Mouse (Mus musculus) heart, adult 2 months (tissue): ENCODE data around the gene Foxp1. TPM values are rescaled to one million over a fixed set of nuclear protein-coding genes. Genes with fewer than 3 reads are reported as not detected.

Experiments
- DNase-seq, 2 experiments: peaks; one replicate each; pipeline ENCODE4 v3.0.0; 2021
- H3K27ac ChIP-seq: fragments of 200-600 bp; 2 replicates; pipeline ENCODE4 v1.8.1; 2022
- H3K27me3 ChIP-seq: fragments of 200-500 bp; 2 replicates; pipeline ENCODE4 v1.6.1; 2012; ENCODE audit warnings: mild to moderate bottlenecking, low read length, inconsistent platforms, mixed read lengths; ENCODE audit not compliant: control insufficient read depth, insufficient read depth
- H3K36me3 ChIP-seq: fragments of 200-500 bp; 2 replicates; pipeline ENCODE4 v1.6.1; 2012; ENCODE audit warnings: low read length, inconsistent platforms; ENCODE audit not compliant: control insufficient read depth, insufficient read depth
- H3K4me1 ChIP-seq: fragments of 200-500 bp; 2 replicates; pipeline ENCODE4 v1.6.1; 2011; ENCODE audit warnings: low read length; ENCODE audit not compliant: control insufficient read depth, insufficient read depth
- H3K4me3 ChIP-seq: fragments of 200-600 bp; 2 replicates; pipeline ENCODE4 v1.8.1; 2022
- H3K79me2 ChIP-seq: fragments of 200-500 bp; replicated peaks from 2 replicates; pipeline ENCODE4 v1.6.1; 2012; ENCODE audit warnings: mild to moderate bottlenecking, inconsistent platforms, low read length, moderate library complexity, mixed read lengths; ENCODE audit not compliant: control insufficient read depth, insufficient read depth
- H3K9ac ChIP-seq: fragments of 200-500 bp; 2 replicates; pipeline ENCODE4 v1.6.1; 2012; ENCODE audit warnings: low read depth, mild to moderate bottlenecking, control low read depth, inconsistent platforms, low read length, mixed read lengths
- CTCF ChIP-seq: fragments of 200-600 bp; IDR thresholded peaks from 2 replicates; pipeline ENCODE4 v1.8.1; 2022; ENCODE audit warnings: antibody characterized with exemption, mild to moderate bottlenecking, moderate library complexity
- EP300 ChIP-seq: fragments of 200-500 bp; IDR thresholded peaks from 2 replicates; pipeline ENCODE4 v1.6.1; 2011; ENCODE audit warnings: low read depth, low read length, control low read depth; ENCODE audit not compliant: insufficient read depth
- POLR2A ChIP-seq: fragments of 200-500 bp; IDR thresholded peaks from 2 replicates; pipeline ENCODE4 v1.6.1; 2011; ENCODE audit warnings: mild to moderate bottlenecking, low read depth, low read length, control low read depth; ENCODE audit not compliant: insufficient read depth
- WGBS: fragments of 180-500 bp; shearing (Covaris S2); methylation state at CpG from one replicate; pipeline ENCODE4 v1.1.7; 2018; 5-methylcytosine and 5-hydroxymethylcytosine counted together
- intact Hi-C: fragments of 180-260 bp; cut with DNase I; formaldehyde crosslinking; loops from one replicate; pipeline ENCODE4 v1.15.1; 2025
- polyA plus RNA-seq: library from polyadenylated mRNA; depleted of rRNA; stranded (reverse); fragments of >200 nt; gene quantifications from 2 replicates; pipeline ENCODE4 v1.2.3, GENCODE M21; 2012
- total RNA-seq, 2 experiments: library from RNA; stranded (reverse); gene quantifications; 2 replicates each; pipeline ENCODE4 v1.2.3; 2021

Gene Foxp1
- total and polyA plus RNA-seq, 3 experiments: 22.9 to 31.6 (median 26.4) TPM

DNA sequence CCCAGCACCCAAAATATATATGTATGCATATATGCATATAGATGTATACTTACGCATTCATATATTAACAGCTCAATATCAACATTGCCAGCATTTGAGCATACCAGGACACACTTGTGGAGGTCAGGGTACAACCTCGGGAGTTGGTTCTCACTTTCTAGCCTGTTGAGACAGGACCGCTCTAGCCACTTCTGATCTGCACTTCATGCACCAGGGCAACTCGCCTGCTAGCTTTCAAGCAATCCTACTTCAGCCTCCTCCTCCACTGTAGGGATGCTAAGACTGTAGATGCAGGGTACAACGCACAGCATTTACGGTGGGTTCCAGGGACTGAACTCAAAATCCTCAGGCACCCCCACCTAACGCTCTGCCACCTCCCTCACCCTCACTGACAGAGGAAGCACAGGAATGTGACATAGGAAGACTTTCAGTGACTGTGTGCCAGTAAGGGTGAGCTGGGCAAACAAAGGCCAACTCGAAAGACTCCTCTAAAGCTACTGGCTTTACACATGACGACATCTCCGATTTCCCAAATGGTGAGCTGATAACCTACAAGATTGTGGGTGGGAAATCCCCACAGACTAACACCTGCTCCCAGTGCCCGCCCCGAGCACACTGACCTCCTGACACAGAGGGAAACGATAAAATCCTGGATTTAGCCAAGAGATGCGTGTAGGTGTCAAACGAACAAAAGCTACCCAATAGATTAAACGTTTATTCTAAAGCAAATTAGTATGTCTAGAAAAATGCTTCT is 93.0 kb downstream of the Foxp1 start:
- Histone ChIP-seq H3K27me3 (no peaks in the 10 kb centered on the region), H3K36me3 (peaks cover 4% of the 10 kb centered on the region; the same call in 1 of the 2 replicates), H3K27ac (no peak overlapping the region), H3K79me2 (no peaks in the 10 kb centered on the region), H3K9ac (no peak overlapping the region), H3K4me3 (no peak overlapping the region), H3K4me1 (peaks cover 2% of the 10 kb centered on the region; the same call in 1 of the 2 replicates)
- TF ChIP-seq CTCF: no peak
- TF ChIP-seq POLR2A: no peak
- TF ChIP-seq EP300: no peak
- DNase-seq: no peak
- intact Hi-C loops: no loop called here
- WGBS: 84% methylated on average over 16 of the region's 16 CpGs

DNA sequence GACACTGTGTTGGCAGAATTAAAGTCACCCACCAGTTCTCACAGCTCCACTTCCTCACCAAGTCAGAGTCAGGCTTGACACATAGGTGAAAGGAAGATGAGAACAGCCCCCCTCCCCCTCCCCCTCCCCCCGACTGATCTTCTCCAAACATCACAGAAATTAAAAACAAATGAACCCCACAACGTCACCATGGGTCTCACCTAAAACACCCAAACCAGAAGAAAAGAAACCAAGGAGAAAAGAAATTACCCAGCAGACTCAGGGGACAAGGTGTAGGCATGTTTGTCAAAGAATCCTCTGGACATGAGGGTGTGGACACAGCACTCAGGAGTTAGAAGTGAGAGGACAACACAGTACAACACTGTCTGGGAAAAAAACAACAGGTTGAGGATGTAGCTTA is 93.6 kb downstream of the Foxp1 start:
- H3K4me3 ChIP-seq: no peak overlapping the region
- no peak for DNase-seq
- TF ChIP-seq CTCF (no peak), EP300 (no peak), POLR2A (no peak)
- 81% methylated on average over 2 of the region's 2 CpGs for WGBS
- no peak overlapping the region for H3K9ac ChIP-seq
- H3K4me1 ChIP-seq: peaks cover 2% of the 10 kb centered on the region; the same call in 1 of the 2 replicates
- H3K36me3 ChIP-seq: no peaks in the 10 kb centered on the region
- H3K27me3 ChIP-seq: no peaks in the 10 kb centered on the region
- H3K79me2 ChIP-seq: no peaks in the 10 kb centered on the region
- no peak overlapping the region for H3K27ac ChIP-seq
- intact Hi-C loops: no loop called here

DNA sequence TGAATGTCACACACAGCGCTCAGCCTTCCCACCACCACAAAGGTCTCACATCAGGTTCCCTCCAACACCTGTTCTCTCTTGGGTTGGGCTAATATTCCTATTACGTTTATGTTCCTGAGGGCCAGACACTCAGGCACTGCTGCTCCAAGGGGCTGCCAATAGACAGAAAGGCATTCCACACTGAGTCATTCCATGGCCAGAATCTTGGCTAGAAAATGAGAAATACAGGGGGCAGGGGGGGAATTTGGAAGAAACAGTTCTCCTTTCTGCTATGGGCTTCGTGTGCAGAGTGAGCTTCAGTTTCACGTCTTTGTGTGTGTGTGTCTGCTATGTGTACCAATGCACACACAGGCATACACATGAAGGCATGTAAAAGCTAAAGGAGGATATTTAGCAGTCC is 95.2 kb downstream of the Foxp1 start:
- Histone ChIP-seq H3K9ac (no peak overlapping the region), H3K79me2 (no peaks in the 10 kb centered on the region), H3K27ac (no peak overlapping the region), H3K4me1 (no peaks in the 10 kb centered on the region), H3K27me3 (no peaks in the 10 kb centered on the region), H3K4me3 (no peak overlapping the region), H3K36me3 (no peaks in the 10 kb centered on the region)
- intact Hi-C loops: no loop called here
- no peak for DNase-seq
- 75% methylated on average over 4 of the region's 4 CpGs for WGBS
- no peak for TF ChIP-seq POLR2A
- no peak for TF ChIP-seq CTCF
- TF ChIP-seq EP300: no peak

DNA sequence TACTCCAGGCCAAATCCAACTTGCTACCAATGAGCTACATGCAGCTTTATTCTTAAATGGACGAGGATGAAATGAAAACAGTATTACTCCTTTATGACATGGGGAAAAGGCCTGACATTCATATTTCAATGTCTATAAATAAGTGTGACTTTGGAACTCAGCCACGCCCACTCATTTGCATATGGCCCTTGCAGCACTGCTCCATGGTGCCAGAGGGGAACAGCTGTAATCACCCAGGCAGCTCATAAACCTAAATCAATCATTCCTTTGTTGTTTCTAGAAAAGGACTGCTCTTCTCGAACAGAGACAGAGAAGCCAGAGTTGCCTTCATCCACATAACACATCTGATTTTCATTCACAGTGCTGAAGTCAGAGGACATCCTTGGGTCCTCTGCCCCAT is 97.5 kb downstream of the Foxp1 start:
- Histone ChIP-seq H3K79me2 (no peaks in the 10 kb centered on the region), H3K4me3 (no peak overlapping the region), H3K9ac (no peak overlapping the region), H3K27ac (no peak overlapping the region), H3K4me1 (no peaks in the 10 kb centered on the region), H3K27me3 (no peaks in the 10 kb centered on the region), H3K36me3 (no peaks in the 10 kb centered on the region)
- WGBS: 80% methylated on average over 3 of the region's 3 CpGs
- TF ChIP-seq EP300 (no peak), CTCF (no peak), POLR2A (no peak)
- intact Hi-C loops: no loop called here
- DNase-seq: no peak

DNA sequence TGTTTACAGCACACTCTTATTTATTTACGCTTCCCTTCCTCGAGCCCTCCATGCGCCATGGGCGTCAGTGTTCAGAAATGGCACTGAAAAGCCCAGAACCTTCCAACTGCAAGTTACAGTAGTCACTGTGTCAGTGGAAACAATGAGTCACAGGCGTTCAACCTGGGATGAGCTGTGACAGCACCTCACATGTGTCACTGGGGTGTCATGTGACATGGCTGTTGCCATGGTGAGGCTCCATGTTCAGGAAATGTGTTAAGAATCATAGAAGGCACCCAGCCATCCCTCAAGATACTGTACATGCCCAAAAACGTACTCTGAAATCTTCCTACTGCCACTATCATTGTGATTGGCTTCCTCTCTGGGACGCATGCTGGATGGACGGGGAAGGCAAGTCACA is 101.9 kb downstream of the Foxp1 start:
- Histone ChIP-seq H3K9ac (no peak overlapping the region), H3K27me3 (no peaks in the 10 kb centered on the region), H3K27ac (no peak overlapping the region), H3K4me1 (no peaks in the 10 kb centered on the region), H3K79me2 (no peaks in the 10 kb centered on the region), H3K4me3 (no peak overlapping the region), H3K36me3 (no peaks in the 10 kb centered on the region)
- no peak for DNase-seq
- intact Hi-C loops: no loop called here
- TF ChIP-seq CTCF: no peak
- TF ChIP-seq POLR2A: no peak
- TF ChIP-seq EP300: no peak
- WGBS: 88% methylated on average over 8 of the region's 8 CpGs

DNA sequence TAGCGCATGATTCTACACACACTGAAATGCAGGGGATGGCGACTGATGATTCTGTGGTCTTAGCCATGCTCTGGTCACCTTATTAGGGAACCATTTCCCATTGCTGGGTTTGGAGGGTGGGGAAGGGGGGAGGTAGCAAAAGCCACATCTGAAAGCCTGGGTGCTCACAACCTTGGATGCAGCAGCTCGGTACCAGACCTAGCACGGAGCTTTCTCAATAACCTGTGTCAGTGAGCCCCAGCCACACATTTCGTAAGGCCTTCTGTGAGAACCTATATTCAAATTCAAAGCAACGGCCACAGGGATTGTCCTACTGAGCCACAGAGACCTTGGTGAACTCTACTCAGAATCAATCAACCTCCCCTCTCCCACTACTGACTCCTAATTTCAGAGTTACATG is 109.9 kb downstream of the Foxp1 start:
- H3K27me3 ChIP-seq: no peaks in the 10 kb centered on the region
- H3K27ac ChIP-seq: no peak overlapping the region
- H3K4me3 ChIP-seq: no peak overlapping the region
- H3K36me3 ChIP-seq: no peaks in the 10 kb centered on the region
- H3K9ac ChIP-seq: no peak overlapping the region
- no peak for DNase-seq
- 92% methylated on average over 6 of the region's 6 CpGs for WGBS
- no peaks in the 10 kb centered on the region; the same call in 1 of the 2 replicates for H3K4me1 ChIP-seq
- H3K79me2 ChIP-seq: no peaks in the 10 kb centered on the region
- TF ChIP-seq EP300 (no peak), POLR2A (no peak), CTCF (no peak)
- intact Hi-C loops: no loop called here
